Mouse (Mus musculus) heart, embryonic 11.5 days (tissue): ENCODE measurements around the gene Ttc16. TPM values are rescaled to one million over a fixed set of nuclear protein-coding genes. Genes with fewer than 3 reads are reported as not detected.

ENCODE experiments used
- ATAC-seq: fragments of 200-750 bp; cut with Nextera tagmentation; replicated peaks from 2 replicates; pipeline ENCODE4 v1.8.0; 2017; ENCODE audit warnings: moderate library complexity; ENCODE audit not compliant: insufficient number of reproducible peaks, low FRiP score, low TSS enrichment
- H3K27ac ChIP-seq: fragments of 300-500 bp; sonication (generic); 2 replicates; pipeline ENCODE4 v1.5.1; 2014; ENCODE audit warnings: mild to moderate bottlenecking, low read depth, low read length
- H3K27me3 ChIP-seq: fragments of 300-500 bp; sonication (generic); 2 replicates; pipeline ENCODE4 v1.6.1; 2014; ENCODE audit warnings: mild to moderate bottlenecking, low read length, mixed read lengths; ENCODE audit not compliant: control insufficient read depth, insufficient read depth
- H3K36me3 ChIP-seq: fragments of 300-500 bp; sonication (generic); 2 replicates; pipeline ENCODE4 v1.6.1; 2014; ENCODE audit warnings: mild to moderate bottlenecking, low read length, moderate library complexity, mixed read lengths; ENCODE audit not compliant: control insufficient read depth, insufficient read depth
- H3K4me1 ChIP-seq: fragments of 300-500 bp; sonication (generic); 2 replicates; pipeline ENCODE4 v1.6.1; 2014; ENCODE audit warnings: low read length; ENCODE audit not compliant: control insufficient read depth, insufficient read depth
- H3K4me2 ChIP-seq: fragments of 300-500 bp; sonication (generic); 2 replicates; pipeline ENCODE4 v1.6.1; 2014; ENCODE audit warnings: mild to moderate bottlenecking, moderate library complexity
- H3K4me3 ChIP-seq: fragments of 300-500 bp; sonication (generic); 2 replicates; pipeline ENCODE4 v1.5.1; 2014; ENCODE audit warnings: low read depth, low read length
- H3K9ac ChIP-seq: fragments of 300-500 bp; sonication (generic); 2 replicates; pipeline ENCODE4 v1.6.1; 2014; ENCODE audit warnings: mild to moderate bottlenecking, low read depth, low read length, moderate library complexity
- H3K9me3 ChIP-seq: fragments of 300-500 bp; sonication (generic); replicated peaks from 2 replicates; pipeline ENCODE4 v1.6.1; 2016; ENCODE audit warnings: low read length; ENCODE audit not compliant: control insufficient read depth
- WGBS: fragments of 180-500 bp; shearing (Covaris S2); extraction: QIAGEN DNeasy Blood & Tissue Kit; methylation state at CpG from one replicate; pipeline ENCODE4 v1.1.7; 2014; ENCODE audit not compliant: insufficient replicate concordance; 5-methylcytosine and 5-hydroxymethylcytosine counted together
- polyA plus RNA-seq: library from polyadenylated mRNA; unstranded; fragments of >200 nt; fragmentation: Nextera tagmentation; extraction: Ambion mirVana; gene quantifications from 2 replicates; pipeline ENCODE4 v1.2.1, GENCODE M21; 2014

The Ttc16 gene
- polyA plus RNA-seq, 1 experiment from 2014 or later, result 0.27 TPM

GRCm38 (mm10) chr2:32788581-32788980 lies 13.1 kb upstream of the Ttc16 start:
- no peak overlapping the region; the same call in 1 of the 2 replicates for H3K9ac ChIP-seq

DNA sequence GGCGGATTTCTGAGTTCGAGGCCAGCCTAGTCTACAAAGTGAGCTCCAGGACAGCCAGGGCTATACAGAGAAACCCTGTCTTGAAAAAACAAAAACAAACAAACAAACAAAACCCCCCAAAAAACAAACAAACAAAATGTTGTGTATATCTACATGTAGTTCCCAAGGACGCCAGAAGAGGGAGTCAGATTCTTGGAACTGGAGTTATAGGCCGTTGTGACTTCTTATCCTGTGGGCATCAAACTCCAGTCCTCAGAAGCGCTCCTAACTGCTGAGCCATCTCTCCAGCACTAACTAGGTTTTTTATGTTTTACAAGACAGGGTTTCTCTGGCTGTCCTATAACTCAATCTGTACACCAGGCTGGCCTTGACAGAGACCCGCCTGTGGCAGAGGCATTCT lies 11.7 kb upstream of the Ttc16 start:
- Histone ChIP-seq H3K27me3 (no peaks in the 10 kb centered on the region), H3K4me1 (peaks cover 6% of the 10 kb centered on the region; the same call in 1 of the 2 replicates), H3K9ac (no peak overlapping the region), H3K4me3 (no peak overlapping the region), H3K27ac (no peak overlapping the region), H3K36me3 (no peaks in the 10 kb centered on the region), H3K9me3 (no peaks in the 10 kb centered on the region), H3K4me2 (no peak overlapping the region)
- WGBS, result 48% methylated on average over 5 of the region's 6 CpGs
- ATAC-seq, result no peak

More at GRCm38 (mm10) chr2:32788581-32788980, 13.1 kb upstream of the Ttc16 start:
- H3K27ac ChIP-seq, result no peak overlapping the region
- H3K9me3 ChIP-seq, result no peaks in the 10 kb centered on the region
- no peaks in the 10 kb centered on the region for H3K27me3 ChIP-seq
- peaks cover 6% of the 10 kb centered on the region; the same call in 1 of the 2 replicates for H3K4me1 ChIP-seq
- ATAC-seq, result no peak
- WGBS, result 48% methylated on average over 2 of the region's 2 CpGs
- no peak overlapping the region for H3K4me3 ChIP-seq
- H3K4me2 ChIP-seq, result no peak overlapping the region
- H3K36me3 ChIP-seq, result no peaks in the 10 kb centered on the region

- Histone ChIP-seq H3K27me3 (no peaks in the 10 kb centered on the region), H3K9ac (no peak within 1 kb of the TSS), H3K36me3 (no peaks in the 10 kb centered on the region), H3K4me3 (no peak within 1 kb of the TSS), H3K4me1 (peaks cover 6% of the 10 kb centered on the region; the same call in 1 of the 2 replicates), H3K27ac (no peak within 1 kb of the TSS), H3K4me2 (peak within 1 kb of the TSS; percentile 35; the same call in 1 of the 2 replicates), H3K9me3 (no peaks in the 10 kb centered on the region)
- no peak for ATAC-seq
- 46% methylated on average over 4 of the region's 4 CpGs for WGBS
Observed at GRCm38 (mm10) chr2:32784048-32784681, 8.7 kb upstream of the Ttc16 start, which contains the start of gene Cfap157. Gene Cfap157 (minus strand): TSS chr2:32784428.

GRCm38 (mm10) chr2:32781710-32782109 lies 6.3 kb upstream of the Ttc16 start:
- Histone ChIP-seq H3K4me1 (peaks cover 3% of the 10 kb centered on the region; the same call in 1 of the 2 replicates), H3K9ac (no peak overlapping the region), H3K27ac (no peak overlapping the region), H3K4me2 (no peak overlapping the region), H3K36me3 (no peaks in the 10 kb centered on the region), H3K27me3 (no peaks in the 10 kb centered on the region), H3K9me3 (no peaks in the 10 kb centered on the region), H3K4me3 (no peak overlapping the region)
- no peak for ATAC-seq
- 72% methylated on average over 6 of the region's 6 CpGs for WGBS

- WGBS, result 85% methylated on average over 6 of the region's 6 CpGs
- H3K4me1 ChIP-seq, result peaks cover 9% of the 10 kb centered on the region
- no peak overlapping the region for H3K4me2 ChIP-seq
- no peak overlapping the region for H3K9ac ChIP-seq
- H3K36me3 ChIP-seq, result no peaks in the 10 kb centered on the region
- no peaks in the 10 kb centered on the region for H3K9me3 ChIP-seq
- no peak for ATAC-seq
- no peak overlapping the region for H3K4me3 ChIP-seq
- no peaks in the 10 kb centered on the region for H3K27me3 ChIP-seq
- H3K27ac ChIP-seq, result no peak overlapping the region
Observed at GRCm38 (mm10) chr2:32779714-32780113, 4.3 kb upstream of the Ttc16 start.

- H3K27ac ChIP-seq, result no peak overlapping the region
- H3K9ac ChIP-seq, result no peak overlapping the region
- H3K27me3 ChIP-seq, result no peaks in the 10 kb centered on the region
- no peak overlapping the region for H3K4me3 ChIP-seq
- H3K9me3 ChIP-seq, result no peaks in the 10 kb centered on the region
- H3K36me3 ChIP-seq, result no peaks in the 10 kb centered on the region
- peaks cover 8% of the 10 kb centered on the region for H3K4me1 ChIP-seq
- ATAC-seq, result no peak
- WGBS, result 17% methylated on average over 8 of the region's 8 CpGs
- H3K4me2 ChIP-seq, result no peak overlapping the region
Observed at GRCm38 (mm10) chr2:32779131-32779530, 3.7 kb upstream of the Ttc16 start.

- no peak for ATAC-seq
- no peaks in the 10 kb centered on the region; the same call in 1 of the 2 replicates for H3K27me3 ChIP-seq
Observed at GRCm38 (mm10) chr2:32778081-32778480, 2.6 kb upstream of the Ttc16 start.

GRCm38 (mm10) chr2:32776192-32776591 lies 759 bp upstream of the Ttc16 start:
- Histone ChIP-seq H3K36me3 (no peaks in the 10 kb centered on the region), H3K9me3 (no peaks in the 10 kb centered on the region), H3K27ac (no peak overlapping the region), H3K9ac (peak overlapping the region; percentile 70; the same call in 1 of the 2 replicates), H3K4me2 (peak overlapping the region; percentile 93), H3K4me1 (peaks cover 11% of the 10 kb centered on the region), H3K4me3 (peak overlapping the region; percentile 63), H3K27me3 (no peaks in the 10 kb centered on the region; the same call in 1 of the 2 replicates)
- ATAC-seq, result no peak
- WGBS, result 26% methylated on average over 22 of the region's 22 CpGs

More at GRCm38 (mm10) chr2:32778081-32778480, 2.6 kb upstream of the Ttc16 start:
- no peak overlapping the region for H3K4me3 ChIP-seq
- H3K9ac ChIP-seq, result no peak overlapping the region
- no peaks in the 10 kb centered on the region for H3K36me3 ChIP-seq
- H3K4me1 ChIP-seq, result peaks cover 6% of the 10 kb centered on the region
- no peak overlapping the region for H3K27ac ChIP-seq
- no peaks in the 10 kb centered on the region for H3K9me3 ChIP-seq
- H3K4me2 ChIP-seq, result no peak overlapping the region
- WGBS, result 91% methylated on average over 6 of the region's 6 CpGs
